Mouse (Mus musculus) ovary, adult 18-20 months (tissue): ENCODE data around the gene Pianp.
A peak's percentile ranks its signal among the peaks of the same experiment; 100 is the strongest.
"Not testable (repeated sequence)": the region's sequence is repeated elsewhere in the genome, so short reads cannot be mapped to it uniquely, and the experiment has no call there.

Experiments used
- DNase-seq: peaks from one replicate; pipeline ENCODE4 v3.0.0; 2022; ENCODE audit warnings: low spot score, mixed read lengths

The Pianp gene

DNA sequence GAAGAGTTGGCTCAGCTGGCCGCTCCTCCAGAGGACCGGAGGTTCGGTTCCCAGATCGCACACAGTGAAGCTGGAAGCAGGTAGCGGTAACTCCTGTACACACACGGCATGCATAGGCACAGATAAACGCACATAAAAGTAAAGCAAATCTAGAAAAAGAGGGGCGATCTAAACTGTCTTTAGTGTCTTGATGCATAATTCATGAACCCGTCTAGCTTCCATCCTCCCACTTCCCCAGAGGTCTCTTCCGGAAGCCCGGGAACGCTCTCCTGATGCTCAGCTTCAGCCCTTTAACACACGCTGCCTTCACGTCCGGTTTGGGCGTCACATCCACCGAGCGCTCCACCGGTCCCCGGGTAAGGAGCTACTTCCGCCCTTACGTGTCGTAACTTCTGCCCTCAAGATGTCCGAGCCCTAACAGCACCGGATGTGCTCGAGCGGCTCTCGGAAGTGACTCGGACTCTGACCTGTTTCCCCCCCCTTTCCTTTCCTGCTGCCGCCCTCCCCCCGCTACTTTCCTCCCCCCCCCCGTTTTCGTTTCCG is 12.2 kb downstream of the Pianp start:
- peak; percentile 99 for DNase-seq

DNA sequence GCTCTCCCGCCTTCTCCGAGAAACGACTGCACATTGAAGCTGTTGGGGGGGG is 12.5 kb downstream of the Pianp start, which contains the start of gene Zfp384:
Gene Zfp384, plus strand, starts transcription at position 17 of the 52 bp plus-strand sequence.
- DNase-seq = no peak

DNA sequence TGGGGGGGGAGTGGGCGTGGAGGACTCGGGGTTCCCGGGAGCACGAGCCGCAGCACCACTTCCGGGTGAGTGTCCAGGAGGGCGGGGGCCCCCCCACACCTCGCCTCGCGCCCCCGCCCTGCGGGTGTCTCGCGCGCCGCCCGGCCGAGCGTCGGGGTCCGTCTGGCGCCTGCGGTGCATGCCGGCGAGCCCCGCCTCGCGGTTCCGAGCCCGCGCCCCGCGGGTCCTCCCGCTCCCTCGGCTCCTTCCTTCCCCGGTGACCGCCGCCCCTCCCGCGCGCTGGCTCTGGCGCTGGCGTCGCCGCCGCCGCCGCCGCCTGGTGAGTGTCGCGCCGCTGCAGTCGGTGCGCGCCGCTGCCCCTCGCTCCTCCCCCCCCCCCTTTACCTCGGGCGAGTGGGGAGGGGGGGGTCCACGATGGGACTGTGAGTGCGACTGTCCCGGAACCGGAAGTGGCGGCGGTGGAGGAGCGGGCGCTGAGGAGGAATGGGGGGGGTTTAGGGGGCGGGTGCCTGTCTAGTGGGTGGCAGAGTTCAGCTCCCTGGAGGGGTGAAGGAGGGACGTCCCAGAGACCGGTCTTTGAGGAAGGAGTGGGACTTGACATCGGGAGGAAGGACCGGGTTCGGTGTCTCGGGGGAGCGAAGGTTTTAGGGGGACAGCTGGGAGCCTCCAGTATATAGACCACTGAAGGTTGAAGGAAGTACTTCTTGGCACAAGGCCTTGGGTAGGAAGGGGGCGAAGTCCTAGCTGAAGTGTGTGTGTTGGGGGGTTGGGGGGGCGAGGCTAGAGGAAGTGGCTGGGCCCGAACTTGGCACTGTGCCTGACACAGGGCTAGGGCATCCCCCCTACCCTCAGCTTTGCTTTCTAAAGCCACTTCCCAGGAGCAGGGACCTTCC is 12.9 kb downstream of the Pianp start:
- peak; percentile 74 for DNase-seq

DNA sequence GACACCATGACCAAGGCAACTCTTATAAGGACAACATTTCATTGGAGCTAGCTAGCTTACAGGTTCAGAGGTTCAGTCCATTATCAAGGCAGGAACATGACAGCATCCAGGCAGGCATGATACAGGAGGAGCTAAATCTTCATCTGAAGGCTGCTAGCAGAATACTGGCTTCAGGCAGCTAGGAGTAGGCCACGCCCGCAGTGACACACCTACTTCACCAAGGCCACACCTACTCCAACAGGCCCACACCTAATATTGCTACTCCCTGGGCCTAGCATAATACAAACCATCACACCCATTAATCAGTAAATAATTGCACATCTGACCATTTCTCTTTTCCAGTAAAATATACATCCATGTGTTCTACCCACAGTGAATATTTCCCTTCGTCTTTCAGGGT is 21.2 kb downstream of the Pianp start:
- no peak for DNase-seq

DNA sequence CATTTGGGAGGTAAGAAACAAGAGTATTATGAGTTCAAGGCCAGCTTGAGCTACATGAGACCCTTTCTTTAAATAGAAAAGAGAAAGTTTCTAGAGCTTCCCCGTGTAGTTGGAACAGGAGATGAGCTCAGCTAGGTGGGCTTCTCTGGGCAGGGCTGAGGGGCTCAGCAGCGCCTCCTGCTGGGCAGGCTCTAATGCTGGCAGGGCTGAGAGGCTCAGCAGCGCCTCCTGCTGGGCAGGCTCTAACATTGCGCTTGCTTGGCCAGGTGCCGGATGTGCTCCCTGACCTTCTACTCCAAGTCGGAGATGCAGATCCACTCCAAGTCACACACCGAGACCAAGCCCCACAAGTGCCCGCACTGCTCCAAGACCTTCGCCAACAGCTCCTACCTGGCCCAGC is 34.0 kb downstream of the Pianp start:
- DNase-seq = not testable (repeated sequence)

DNA sequence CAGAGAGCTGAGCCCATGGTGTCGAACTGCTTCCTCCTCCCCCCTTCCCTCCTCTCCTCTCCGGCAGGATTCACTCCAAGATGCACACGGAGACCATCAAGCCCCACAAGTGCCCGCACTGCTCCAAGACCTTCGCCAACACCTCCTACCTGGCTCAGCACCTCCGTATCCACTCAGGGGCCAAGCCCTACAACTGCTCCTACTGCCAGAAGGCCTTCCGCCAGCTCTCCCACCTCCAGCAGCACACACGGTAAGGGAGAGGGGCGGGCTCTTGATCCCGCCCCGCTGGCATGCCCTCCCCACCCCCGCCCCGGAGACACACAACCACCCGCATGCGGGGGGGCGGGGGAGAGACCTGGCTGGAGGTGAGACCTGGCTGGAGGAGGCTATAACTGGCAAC is 35.1 kb downstream of the Pianp start:
- no peak for DNase-seq

DNA sequence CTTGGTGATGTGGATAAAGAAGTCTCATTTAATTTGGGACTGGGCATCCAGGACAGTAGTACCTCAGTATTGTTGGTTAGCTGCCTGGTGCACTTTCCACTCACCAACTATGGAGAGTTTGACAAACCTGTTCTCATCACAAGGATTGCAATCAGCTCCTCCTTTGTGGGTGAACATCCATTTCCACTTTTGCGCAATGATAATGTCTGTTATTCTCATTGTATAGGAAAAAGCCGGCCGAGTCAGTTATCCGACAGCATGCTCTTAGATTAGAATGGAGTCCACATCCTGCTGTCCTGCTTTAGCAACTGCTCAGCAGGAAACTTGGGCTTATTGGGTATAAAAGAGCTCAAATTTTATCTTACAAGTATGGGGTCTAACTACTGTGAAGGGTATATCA is 42.2 kb downstream of the Pianp start:
- DNase-seq = no peak

DNA sequence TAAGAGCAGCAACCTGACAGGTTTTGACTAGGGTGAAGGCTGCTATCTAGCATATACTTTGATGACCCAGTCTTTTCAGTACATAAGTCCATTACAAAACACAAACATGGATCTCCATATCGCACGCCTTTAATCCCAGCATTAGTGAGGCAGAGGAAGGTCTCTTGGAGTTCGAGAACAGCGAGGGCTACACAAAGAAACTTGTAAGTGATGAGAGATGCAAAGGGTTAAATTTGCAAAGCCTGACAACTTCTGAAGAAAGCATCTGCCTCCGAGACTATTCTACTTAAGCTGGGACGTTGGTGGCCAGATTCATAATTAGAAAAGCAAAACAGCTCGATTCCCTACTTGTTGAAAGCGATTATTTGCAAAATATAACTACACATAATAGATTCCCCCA is 42.6 kb downstream of the Pianp start:
- no peak for DNase-seq

DNA sequence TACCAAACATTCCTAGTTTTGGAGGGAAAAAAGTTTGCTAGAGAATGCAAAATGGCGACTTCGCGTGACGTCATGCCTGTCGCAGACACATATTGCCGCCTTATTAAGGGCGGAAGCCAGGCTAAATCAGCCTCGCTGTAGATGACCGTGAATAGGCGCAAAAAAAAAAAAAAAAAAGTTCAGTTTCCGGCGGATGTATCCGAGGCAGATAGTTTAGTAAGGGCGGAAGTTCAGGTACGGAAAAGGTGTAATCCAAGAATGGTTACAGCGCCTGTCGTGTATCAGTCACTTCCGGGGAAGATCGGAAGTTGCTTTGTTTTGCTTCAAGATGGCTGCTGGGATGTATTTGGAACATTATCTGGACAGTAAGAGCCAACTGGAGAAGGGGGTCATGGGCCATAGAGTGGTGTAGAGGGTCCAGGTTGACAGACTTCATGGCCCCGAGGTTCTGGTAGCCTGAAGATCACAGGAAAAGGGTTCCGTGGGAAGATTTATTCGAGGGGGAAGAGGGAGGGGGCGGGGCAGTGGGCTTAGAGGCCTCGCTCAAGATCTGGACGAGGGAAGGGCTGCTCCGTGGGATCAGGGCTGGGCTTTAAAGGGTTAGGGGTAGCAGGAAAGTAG is 43.1 kb downstream of the Pianp start, which contains the start of gene Ing4:
Gene Ing4, plus strand, starts transcription at position 228 of the 621 bp plus-strand sequence.
- DNase-seq = peak; percentile 88

DNA sequence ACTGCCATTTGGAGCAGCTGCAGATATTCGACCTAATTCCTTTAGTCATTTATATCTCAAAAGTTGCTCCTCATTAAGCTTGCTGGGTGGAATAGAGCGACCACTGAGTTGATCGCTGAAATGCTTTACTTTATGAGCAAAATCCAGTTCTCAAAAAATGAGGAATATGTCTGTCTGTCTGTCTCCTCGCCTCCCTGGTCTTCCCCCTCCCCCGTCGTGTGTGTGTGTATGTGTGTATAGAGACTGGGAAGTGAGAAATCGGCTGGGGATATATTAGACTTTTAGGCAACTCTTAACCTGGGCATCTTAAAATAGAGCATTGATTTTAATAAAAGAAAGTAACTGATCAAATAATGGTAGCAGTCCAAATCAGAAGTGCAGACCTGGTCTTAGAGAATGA is 43.7 kb downstream of the Pianp start:
- DNase-seq = no peak

DNA sequence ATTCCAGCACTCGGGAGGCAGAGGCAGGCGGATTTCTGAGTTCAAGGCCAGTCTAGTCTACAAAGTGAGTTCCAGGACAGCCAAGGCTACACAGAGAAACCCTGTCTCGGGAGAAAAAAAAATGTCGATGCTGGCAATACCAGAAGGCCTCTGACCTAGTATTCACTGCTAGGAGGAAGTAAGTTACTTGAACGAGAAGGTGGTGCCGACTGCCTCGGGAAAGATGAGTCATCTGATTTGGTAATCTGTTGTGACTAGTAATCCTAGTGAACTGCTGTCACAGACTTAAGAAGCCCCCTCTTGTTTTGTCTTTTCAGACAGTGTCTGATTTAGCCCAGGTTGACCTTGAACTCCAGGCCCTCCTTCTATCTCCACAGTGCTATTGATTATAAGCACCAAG is 44.6 kb downstream of the Pianp start:
- DNase-seq = no peak

DNA sequence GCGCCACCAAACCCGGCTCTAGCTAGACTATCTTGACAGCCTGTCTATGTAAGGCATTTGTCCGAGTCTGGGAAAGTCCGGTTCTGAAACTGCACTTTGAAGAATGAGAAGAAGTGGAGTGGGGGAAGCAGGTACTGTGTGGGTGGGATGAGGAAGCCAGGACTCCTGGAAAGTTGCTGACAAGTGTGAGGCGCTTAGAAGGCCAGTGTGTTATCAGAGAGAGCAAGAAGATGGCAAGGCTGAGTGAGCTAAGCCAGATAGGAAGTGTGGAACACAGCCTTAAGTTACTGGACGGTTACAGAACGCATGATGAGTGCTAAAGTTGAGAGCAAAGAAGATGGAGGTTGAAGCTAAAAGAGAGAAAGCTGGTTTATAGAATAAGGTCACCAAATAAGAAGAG is 45.6 kb downstream of the Pianp start:
- DNase-seq = no peak

DNA sequence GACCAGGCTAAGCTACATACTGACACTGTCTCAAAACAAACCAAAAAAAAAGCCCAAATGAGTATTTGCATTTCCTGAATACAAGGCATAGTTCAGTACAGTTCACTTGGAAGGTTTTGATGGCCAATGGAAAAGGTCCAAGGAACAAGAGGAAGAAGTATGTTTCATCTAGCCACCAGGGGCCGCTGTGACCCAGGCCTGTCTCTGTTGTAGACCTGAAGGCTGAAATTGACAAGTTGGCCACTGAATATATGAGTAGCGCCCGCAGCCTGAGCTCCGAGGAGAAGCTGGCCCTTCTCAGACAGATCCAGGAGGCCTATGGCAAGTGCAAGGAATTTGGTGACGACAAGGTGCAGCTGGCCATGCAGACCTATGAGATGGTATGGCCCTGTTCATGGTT is 50.2 kb downstream of the Pianp start:
- DNase-seq = peak; percentile 36

DNA sequence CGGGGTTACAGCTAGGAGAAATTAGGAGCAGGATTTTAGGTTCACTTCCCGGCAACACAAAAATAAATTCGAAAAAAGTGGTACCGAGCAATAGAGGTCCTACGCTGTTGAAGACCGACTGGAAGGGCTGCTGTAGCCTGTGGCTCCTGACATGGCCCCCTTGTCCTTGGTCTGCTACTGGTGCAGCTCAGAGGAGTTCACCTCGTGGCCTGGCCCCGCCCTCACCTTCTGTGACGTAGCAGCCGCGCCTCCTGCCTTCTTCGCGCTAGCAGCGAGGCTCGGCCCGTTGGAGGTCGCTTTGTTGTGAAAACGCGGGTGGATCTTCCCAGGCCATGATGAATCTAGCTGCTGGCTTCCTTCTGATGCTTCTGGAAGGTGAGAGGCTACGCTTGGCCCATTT is 53.2 kb downstream of the Pianp start, which contains the start of gene Acrbp:
Gene Acrbp, plus strand, starts transcription at position 12 of the 400 bp plus-strand sequence.
- DNase-seq = no peak

DNA sequence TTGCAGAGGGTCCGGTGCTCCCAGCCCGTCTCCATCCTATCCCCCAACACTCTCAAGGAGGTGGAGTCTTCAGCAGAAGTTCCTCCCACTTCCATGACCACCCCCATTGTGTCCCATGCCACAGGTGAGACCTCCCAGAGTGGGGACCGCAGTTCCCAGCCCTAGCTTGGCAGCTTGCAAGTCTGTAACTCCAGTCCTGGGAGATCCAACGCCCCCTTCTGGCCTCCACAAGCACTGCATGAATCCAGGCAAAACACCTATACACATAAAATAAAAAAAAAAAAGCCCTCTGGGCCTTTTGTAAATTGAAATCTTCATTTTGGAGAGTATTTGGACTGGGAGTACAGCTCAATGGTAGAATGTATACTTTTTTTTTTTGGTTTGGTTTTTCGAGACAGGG is 54.7 kb downstream of the Pianp start:
- no peak for DNase-seq
